Mouse (Mus musculus): Measurements from ENCODE around the gene Cep72.

GRCm38 (mm10) chr13:74098913-74099312 lies 36.8 kb upstream of the Cep72 start:
- no peak for TF ChIP-seq EP300 (IDR thresholded peaks at IDR 0.05)
- no peak for TF ChIP-seq CTCF (IDR thresholded peaks at IDR 0.05)

Measured in lung, postnatal 0 days (tissue).